Mouse (Mus musculus) forebrain, embryonic 14.5 days (tissue): Measurements from ENCODE around the gene Tmem39a. TPM values are rescaled to one million over a fixed set of nuclear protein-coding genes. Genes with fewer than 3 reads are reported as not detected.

Source experiments
- ATAC-seq: fragments of 200-750 bp; cut with Nextera tagmentation; 2 replicates; pipeline ENCODE4 v1.8.0; 2017; ENCODE audit warnings: mild to moderate bottlenecking, moderate library complexity
- DNase-seq: peaks from one replicate; pipeline ENCODE4 v3.0.0-alpha.2; 2015; ENCODE audit warnings: low spot score
- H3K27ac ChIP-seq: fragments of 300-500 bp; sonication (generic); 2 replicates; pipeline ENCODE4 v1.5.1; 2014; ENCODE audit warnings: low read depth, mild to moderate bottlenecking, control low read depth, low read length, moderate library complexity
- H3K27me3 ChIP-seq: fragments of 300-500 bp; sonication (generic); replicated peaks from 2 replicates; pipeline ENCODE4 v1.6.1; 2014; ENCODE audit warnings: low read length, control low read depth, mixed read lengths; ENCODE audit not compliant: control insufficient read depth, insufficient read depth
- H3K36me3 ChIP-seq: fragments of 300-500 bp; sonication (generic); 2 replicates; pipeline ENCODE4 v1.6.1; 2014; ENCODE audit warnings: low read length, control low read depth; ENCODE audit not compliant: control insufficient read depth, insufficient read depth
- H3K4me1 ChIP-seq: fragments of 300-500 bp; sonication (generic); 2 replicates; pipeline ENCODE4 v1.6.1; 2014; ENCODE audit warnings: antibody characterized with exemption, low read length, control low read depth; ENCODE audit not compliant: control insufficient read depth, insufficient read depth
- H3K4me2 ChIP-seq: fragments of 300-500 bp; sonication (generic); 2 replicates; pipeline ENCODE4 v1.6.1; 2014; ENCODE audit warnings: mild to moderate bottlenecking, control low read depth, low read length
- H3K4me3 ChIP-seq: fragments of 300-500 bp; sonication (generic); 2 replicates; pipeline ENCODE4 v1.5.1; 2014; ENCODE audit warnings: low read depth, low read length, control low read depth
- H3K9ac ChIP-seq: fragments of 300-500 bp; sonication (generic); 2 replicates; pipeline ENCODE4 v1.6.1; 2014; ENCODE audit warnings: mild to moderate bottlenecking, low read length, control low read depth, moderate library complexity
- H3K9me3 ChIP-seq: fragments of 300-500 bp; sonication (generic); replicated peaks from 2 replicates; pipeline ENCODE4 v1.6.1; 2016; ENCODE audit warnings: low read length, control low read depth, mixed read lengths; ENCODE audit not compliant: control insufficient read depth
- WGBS: fragments of 180-500 bp; shearing (Covaris S2); extraction: QIAGEN DNeasy Blood & Tissue Kit; methylation state at CpG from one replicate; pipeline ENCODE4 v1.1.7; 2014; 5-methylcytosine and 5-hydroxymethylcytosine counted together
- polyA plus RNA-seq: library from polyadenylated mRNA; unstranded; fragments of >200 nt; fragmentation: Nextera tagmentation; extraction: Ambion mirVana; gene quantifications from 2 replicates; pipeline ENCODE4 v1.2.1, GENCODE M21; 2014

Tmem39a gene
- polyA plus RNA-seq, 1 experiment from 2014 or later = 41.6 TPM

DNA sequence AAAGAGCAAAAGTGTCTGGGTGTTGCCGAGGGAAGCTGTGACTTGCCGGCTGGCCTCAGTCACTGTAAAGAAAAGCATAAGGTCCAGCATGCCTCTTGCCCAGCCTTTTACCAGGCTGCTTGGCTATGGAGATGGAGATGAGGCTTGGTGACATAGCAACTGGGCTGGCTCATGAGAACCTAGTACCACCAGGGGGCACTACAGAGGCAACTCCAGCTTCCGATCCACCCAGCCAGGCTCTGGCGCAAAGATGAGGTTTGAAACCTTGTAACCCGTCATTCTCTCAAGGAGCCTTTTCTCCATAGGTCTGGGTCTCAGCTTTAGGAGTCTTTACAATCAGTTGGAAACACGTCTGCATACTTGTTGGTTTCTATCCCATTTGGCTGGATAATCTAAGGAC lies 60.6 kb downstream of the Tmem39a start:
- H3K9ac ChIP-seq = no peak overlapping the region
- DNase-seq = peak; percentile 84
- H3K4me1 ChIP-seq = no peaks in the 10 kb centered on the region
- ATAC-seq = peak; percentile 52
- no peak overlapping the region for H3K27ac ChIP-seq
- no peaks in the 10 kb centered on the region for H3K27me3 ChIP-seq
- no peaks in the 10 kb centered on the region for H3K36me3 ChIP-seq
- H3K9me3 ChIP-seq = no peaks in the 10 kb centered on the region
- no peak overlapping the region for H3K4me2 ChIP-seq
- no peak overlapping the region for H3K4me3 ChIP-seq
- WGBS = 15% methylated on average over 6 of the region's 6 CpGs

DNA sequence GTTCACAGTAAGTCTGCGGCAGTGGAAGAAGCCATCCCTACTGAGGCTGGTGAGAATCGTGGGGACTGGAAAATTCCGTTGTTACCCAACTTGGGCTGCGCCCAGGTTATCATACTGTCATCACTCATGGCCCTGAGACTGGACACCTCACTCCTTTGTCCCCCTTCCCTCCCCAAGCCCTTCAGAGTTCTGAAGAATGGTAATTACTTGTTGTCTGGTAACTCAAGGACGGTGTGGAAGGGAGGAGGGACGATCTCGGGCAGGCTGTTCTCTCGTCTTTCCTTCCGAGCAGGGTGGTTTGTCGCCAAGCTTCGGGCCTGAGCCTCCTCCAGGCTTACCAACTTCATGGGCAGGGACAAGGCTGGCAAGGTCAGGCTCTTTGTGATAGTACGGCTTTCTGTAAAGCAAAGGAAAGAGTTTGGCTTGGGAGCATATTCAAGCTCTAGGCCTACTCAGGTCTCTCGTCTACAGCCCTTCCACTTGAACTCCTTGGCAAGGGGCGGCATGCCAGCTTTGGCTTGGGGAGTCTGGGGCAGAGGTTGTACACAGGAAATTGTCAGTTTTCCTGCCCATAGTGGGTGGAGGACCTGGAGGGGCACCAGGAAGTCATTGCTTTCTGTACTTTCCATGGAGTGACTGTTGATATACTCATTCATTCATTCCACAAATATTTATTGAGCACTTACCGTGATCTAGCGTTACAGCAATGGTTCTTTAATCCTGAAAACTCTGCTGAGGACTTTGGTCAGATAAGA lies 62.4 kb downstream of the Tmem39a start:
- ATAC-seq = no peak
- 94% methylated on average over 16 of the region's 16 CpGs for WGBS
- DNase-seq = no peak

DNA sequence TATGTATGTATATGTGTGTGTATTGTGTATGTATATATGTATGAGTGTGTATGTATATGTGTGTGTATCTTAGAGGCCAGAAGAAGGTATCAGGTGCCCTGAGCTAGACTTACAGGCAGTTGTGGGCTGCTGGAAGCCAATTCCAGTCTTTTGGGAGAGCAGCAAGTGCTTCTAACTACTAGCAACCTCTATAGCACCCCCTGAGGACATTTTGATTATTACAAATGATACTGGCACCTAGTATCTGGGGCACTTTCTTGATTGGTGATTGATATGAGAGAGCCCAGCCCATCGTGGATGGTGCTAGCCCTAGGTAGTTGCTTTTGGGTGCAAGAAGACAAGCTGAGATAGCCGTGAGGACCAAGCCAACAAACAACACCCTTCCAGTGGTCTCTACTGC lies 63.8 kb downstream of the Tmem39a start:
- H3K27ac ChIP-seq = no peak overlapping the region
- H3K4me3 ChIP-seq = no peak overlapping the region
- H3K4me1 ChIP-seq = no peaks in the 10 kb centered on the region
- peak; percentile 46 for DNase-seq
- H3K9me3 ChIP-seq = no peaks in the 10 kb centered on the region
- H3K9ac ChIP-seq = no peak overlapping the region
- no peak overlapping the region for H3K4me2 ChIP-seq
- no peaks in the 10 kb centered on the region for H3K36me3 ChIP-seq
- WGBS = 68% methylated on average over 2 of the region's 2 CpGs
- ATAC-seq = no peak
- no peaks in the 10 kb centered on the region for H3K27me3 ChIP-seq

More for the DNA sequence above, 62.4 kb downstream of the Tmem39a start:
- Histone ChIP-seq H3K4me3 (no peak overlapping the region), H3K4me1 (no peaks in the 10 kb centered on the region), H3K4me2 (no peak overlapping the region), H3K9ac (no peak overlapping the region), H3K36me3 (no peaks in the 10 kb centered on the region), H3K27me3 (no peaks in the 10 kb centered on the region), H3K9me3 (no peaks in the 10 kb centered on the region), H3K27ac (no peak overlapping the region)

DNA sequence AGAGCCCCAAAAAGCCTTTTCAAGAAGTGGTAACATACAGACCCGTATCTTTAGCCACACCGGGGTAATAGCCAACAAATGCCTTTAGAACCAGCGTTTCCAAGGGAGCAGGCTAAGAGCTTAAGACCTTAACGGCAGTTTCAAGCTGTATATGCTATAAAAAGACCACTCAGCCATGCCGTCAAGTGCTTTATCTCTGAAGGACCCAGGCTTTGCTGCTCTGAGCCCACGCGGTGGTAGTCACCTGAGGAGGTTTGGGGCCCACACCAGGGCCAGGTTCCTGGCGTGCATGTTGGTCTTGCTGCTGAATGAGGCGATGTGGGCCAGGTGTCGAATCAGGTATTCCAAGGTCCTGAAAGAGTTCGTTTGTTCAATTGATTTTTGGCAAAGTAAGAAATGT lies 65.8 kb downstream of the Tmem39a start:
- 79% methylated on average over 11 of the region's 11 CpGs for WGBS
- no peaks in the 10 kb centered on the region for H3K9me3 ChIP-seq
- ATAC-seq (no peak), DNase-seq (no peak)
- H3K4me3 ChIP-seq = no peak overlapping the region
- H3K4me1 ChIP-seq = no peaks in the 10 kb centered on the region
- no peak overlapping the region for H3K27ac ChIP-seq
- no peak overlapping the region for H3K9ac ChIP-seq
- no peak overlapping the region for H3K4me2 ChIP-seq
- no peaks in the 10 kb centered on the region for H3K27me3 ChIP-seq
- H3K36me3 ChIP-seq = no peaks in the 10 kb centered on the region

DNA sequence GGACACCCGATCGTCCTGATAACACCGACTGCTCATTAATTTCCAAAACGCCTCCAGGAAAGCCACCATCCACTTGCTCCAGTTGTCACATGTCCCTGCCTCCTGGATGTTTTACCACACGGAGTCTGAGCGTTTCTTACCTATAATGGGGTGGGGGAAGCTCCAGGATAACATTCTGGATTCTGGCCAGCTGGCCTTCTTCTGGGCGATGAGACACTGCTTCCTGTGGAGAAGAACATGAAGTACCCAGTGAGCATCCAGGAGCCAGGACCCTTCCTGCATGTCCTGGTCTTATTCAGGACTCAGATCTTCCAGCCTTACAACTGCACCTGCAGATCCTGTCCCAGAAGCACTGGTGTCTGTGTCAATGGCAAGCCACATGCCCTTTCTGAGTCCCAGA lies 66.9 kb downstream of the Tmem39a start:
- H3K4me1 ChIP-seq = no peaks in the 10 kb centered on the region
- no peak overlapping the region for H3K27ac ChIP-seq
- no peak overlapping the region for H3K4me2 ChIP-seq
- H3K9ac ChIP-seq = no peak overlapping the region
- ATAC-seq (no peak), DNase-seq (no peak)
- H3K4me3 ChIP-seq = no peak overlapping the region
- H3K27me3 ChIP-seq = no peaks in the 10 kb centered on the region
- no peaks in the 10 kb centered on the region for H3K36me3 ChIP-seq
- no peaks in the 10 kb centered on the region for H3K9me3 ChIP-seq
- WGBS = 90% methylated on average over 7 of the region's 7 CpGs

DNA sequence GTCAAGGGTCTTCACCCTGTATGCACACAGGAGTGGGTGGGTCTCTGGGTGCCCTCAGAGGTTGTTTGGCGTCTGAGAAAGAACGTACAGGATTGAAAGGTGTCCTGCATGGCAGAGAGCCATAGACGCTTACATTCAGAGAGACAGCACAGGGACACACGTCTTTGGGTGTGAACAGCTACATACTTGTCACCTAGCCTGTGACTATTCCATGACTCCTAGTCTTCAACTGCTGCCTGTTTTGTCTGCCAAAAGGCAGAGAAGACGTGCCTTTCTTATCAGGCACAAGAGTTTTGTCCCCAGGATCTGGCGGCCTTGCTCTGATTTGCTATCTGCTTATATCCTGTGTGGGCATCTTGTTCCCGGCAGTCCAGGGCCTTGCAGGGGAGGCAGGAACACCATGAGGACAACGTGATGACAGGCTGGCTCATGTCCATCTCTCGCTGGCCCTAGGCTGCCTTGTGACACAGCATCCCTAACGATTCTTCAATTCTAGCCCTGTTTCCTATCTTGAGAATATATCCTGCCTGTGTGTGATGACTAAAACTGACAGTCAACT lies 67.4 kb downstream of the Tmem39a start:
- DNase-seq (no peak), ATAC-seq (no peak)
- H3K36me3 ChIP-seq = no peaks in the 10 kb centered on the region
- no peak overlapping the region for H3K9ac ChIP-seq
- no peak overlapping the region for H3K4me3 ChIP-seq
- WGBS = 78% methylated on average over 10 of the region's 10 CpGs
- H3K27me3 ChIP-seq = no peaks in the 10 kb centered on the region
- no peak overlapping the region for H3K4me2 ChIP-seq
- H3K27ac ChIP-seq = no peak overlapping the region
- H3K4me1 ChIP-seq = no peaks in the 10 kb centered on the region
- H3K9me3 ChIP-seq = no peaks in the 10 kb centered on the region

DNA sequence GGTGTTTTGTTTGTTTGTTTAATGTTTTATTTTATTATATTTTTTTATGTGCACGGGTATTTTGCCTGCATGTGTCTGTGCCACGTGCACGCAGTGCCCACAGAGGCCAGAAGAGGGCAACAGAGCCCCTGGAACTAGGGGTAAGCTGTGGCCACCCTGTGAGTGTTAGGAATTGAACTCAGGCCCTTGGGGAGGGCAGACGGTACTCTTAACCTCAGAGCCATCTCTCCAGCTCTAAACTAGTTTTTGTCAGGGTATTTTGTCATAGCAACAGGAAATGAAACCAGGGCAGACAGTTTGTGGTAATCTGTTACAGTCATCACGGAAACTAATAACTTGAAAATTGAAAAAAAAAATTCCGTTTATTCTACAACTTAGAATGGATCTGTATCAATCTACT lies 73.6 kb downstream of the Tmem39a start:
- Histone ChIP-seq H3K4me2 (no peak overlapping the region), H3K9me3 (no peaks in the 10 kb centered on the region), H3K27me3 (no peaks in the 10 kb centered on the region), H3K4me1 (no peaks in the 10 kb centered on the region), H3K36me3 (no peaks in the 10 kb centered on the region), H3K4me3 (no peak overlapping the region), H3K27ac (no peak overlapping the region), H3K9ac (no peak overlapping the region)
- 63% methylated on average over 6 of the region's 6 CpGs for WGBS
- DNase-seq (peak; percentile 20), ATAC-seq (no peak)

DNA sequence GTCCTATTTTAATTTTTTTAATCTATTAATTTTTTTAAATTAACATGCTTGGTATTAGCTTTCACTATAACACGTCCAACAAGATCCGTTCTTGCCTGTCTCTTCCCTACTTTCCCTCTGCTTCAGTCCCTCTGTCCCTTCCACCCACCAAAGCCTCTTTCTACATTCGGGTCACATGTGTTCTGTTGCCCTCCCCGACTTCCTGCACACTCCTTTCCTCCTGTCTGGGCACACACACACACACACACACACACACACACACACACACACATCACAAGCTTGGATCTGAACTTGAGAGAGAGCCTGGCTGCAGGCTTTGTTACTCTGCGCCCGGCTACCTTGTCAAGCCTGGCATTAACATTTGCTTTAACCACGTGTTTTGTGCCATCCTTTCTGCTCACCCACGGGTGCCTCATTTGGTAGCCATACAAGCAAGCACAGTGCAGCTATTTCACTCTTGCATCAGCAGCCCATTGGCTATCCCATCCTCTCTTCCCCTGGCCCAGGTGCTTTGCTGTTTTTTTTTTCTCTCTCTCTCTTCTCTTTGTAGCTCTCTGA lies 77.4 kb downstream of the Tmem39a start:
- no peak for DNase-seq
- Histone ChIP-seq H3K9ac (no peak overlapping the region), H3K27ac (no peak overlapping the region), H3K9me3 (no peaks in the 10 kb centered on the region), H3K4me2 (no peak overlapping the region), H3K27me3 (no peaks in the 10 kb centered on the region), H3K4me3 (no peak overlapping the region), H3K4me1 (no peaks in the 10 kb centered on the region), H3K36me3 (no peaks in the 10 kb centered on the region)
- 81% methylated on average over 8 of the region's 8 CpGs for WGBS
- ATAC-seq = no peak

DNA sequence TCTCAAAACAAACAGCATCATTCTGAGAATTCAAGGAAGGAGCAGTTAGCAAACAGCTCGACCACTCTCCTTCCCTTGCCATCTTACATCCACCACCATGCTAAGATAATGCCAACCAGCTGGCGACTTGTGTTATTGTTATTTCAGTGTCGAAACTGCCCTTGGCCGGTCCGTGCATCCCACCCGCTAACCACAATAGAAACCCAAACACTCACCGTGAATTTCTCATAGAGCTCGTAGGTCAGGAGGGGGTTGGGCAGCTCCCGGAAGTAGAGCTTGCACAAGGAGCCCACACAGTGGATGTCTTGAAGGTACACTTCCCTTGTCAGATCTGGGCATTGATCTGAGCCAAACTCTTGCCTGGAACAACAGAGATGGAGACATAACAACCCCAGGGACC lies 78.2 kb downstream of the Tmem39a start:
- no peaks in the 10 kb centered on the region for H3K9me3 ChIP-seq
- no peak overlapping the region for H3K27ac ChIP-seq
- no peak for ATAC-seq
- H3K4me3 ChIP-seq = no peak overlapping the region
- H3K4me2 ChIP-seq = no peak overlapping the region
- no peak overlapping the region for H3K9ac ChIP-seq
- WGBS = 84% methylated on average over 9 of the region's 9 CpGs
- no peaks in the 10 kb centered on the region for H3K27me3 ChIP-seq
- H3K4me1 ChIP-seq = no peaks in the 10 kb centered on the region
- no peak for DNase-seq
- H3K36me3 ChIP-seq = no peaks in the 10 kb centered on the region
